ENCODE assay signal across 8 mouse cellular contexts in genomic region chr19:24308305-24308705, GRCm38 (mm10). TPM values are rescaled to one million over a fixed set of nuclear protein-coding genes. Genes with fewer than 3 reads are reported as not detected.
A peak's percentile ranks its signal among the peaks of the same experiment; 100 is the strongest.
DNase-seq lines count a peak whose midpoint lies in the region; ATAC-seq lines count a peak whose summit lies in the region.

No protein-coding gene starts in this region.

- H3K9ac ChIP-seq in hindbrain, embryonic 11.5 days (ENCODE audit: low read depth, low read length) = peak overlapping the region; percentile 34
- H3K9ac ChIP-seq in midbrain, embryonic 14.5 days (replicated peaks; ENCODE audit: low read length) = 0 out of 2 replicates have a peak overlapping the region, but pooled peaks have one; percentile 10

- DNase-seq in layer of hippocampus, adult 18-20 months (ENCODE audit: low spot score in 2 of 2) = peak; percentile 46 to 69
- DNase-seq in layer of hippocampus, adult 9-10 months (ENCODE audit: low spot score) = no peak
- DNase-seq in hindbrain, embryonic 11.5 days (ENCODE audit: low spot score) = peak; percentile 45
- peak; percentile 17 for DNase-seq in left cerebral cortex, adult 11 months (ENCODE audit: low spot score)
- peak; percentile 46 for DNase-seq in midbrain, embryonic 14.5 days
- no peak for DNase-seq in testis, postnatal 14 days (ENCODE audit: low spot score)
- DNase-seq in thymus, postnatal 0 days (ENCODE audit: low spot score) = no peak

- no peaks in the 10 kb centered on the region for H3K9me3 ChIP-seq in hindbrain, embryonic 11.5 days (ENCODE audit: control insufficient read depth, low read length)
- no peaks in the 10 kb centered on the region for H3K9me3 ChIP-seq in midbrain, embryonic 14.5 days (ENCODE audit: control insufficient read depth, low read length)

- H3K27ac ChIP-seq in hindbrain, embryonic 11.5 days (ENCODE audit: low read depth, low read length) = peak overlapping the region; percentile 60
- peak overlapping the region; percentile 37; the same call in 1 of the 2 replicates for H3K27ac ChIP-seq in midbrain, embryonic 14.5 days (replicated peaks; ENCODE audit: low read depth, low read length)

- 3% methylated on average over 5 of the region's 5 CpGs for WGBS in hindbrain, embryonic 11.5 days
- 9% methylated on average over 5 of the region's 5 CpGs for WGBS in midbrain, embryonic 14.5 days

- H3K4me2 ChIP-seq in hindbrain, embryonic 11.5 days (replicated peaks; ENCODE audit: low read depth, low read length) = no peak overlapping the region
- no peak overlapping the region for H3K4me2 ChIP-seq in midbrain, embryonic 14.5 days (ENCODE audit: low read length)

- peak; percentile 95 for ATAC-seq in frontal cortex, adult (ENCODE audit: low TSS enrichment)
- peak; percentile 38; the same call in 1 of the 2 replicates for ATAC-seq in hindbrain, embryonic 11.5 days (ENCODE audit: low FRiP score)
- no peak for ATAC-seq in midbrain, embryonic 14.5 days (ENCODE audit: low FRiP score, low TSS enrichment)

- peaks cover 8% of the 10 kb centered on the region; the same call in 1 of the 2 replicates for H3K4me1 ChIP-seq in hindbrain, embryonic 11.5 days (replicated peaks; ENCODE audit: control insufficient read depth, insufficient read depth, low read length)
- H3K4me1 ChIP-seq in midbrain, embryonic 14.5 days (ENCODE audit: control insufficient read depth, insufficient read depth, low read length) = peaks cover 15% of the 10 kb centered on the region

- no peak overlapping the region for H3K4me3 ChIP-seq in hindbrain, embryonic 11.5 days (ENCODE audit: low read depth, low read length)
- no peak overlapping the region for H3K4me3 ChIP-seq in midbrain, embryonic 14.5 days (replicated peaks; ENCODE audit: low read depth, low read length)

- no peaks in the 10 kb centered on the region for H3K27me3 ChIP-seq in hindbrain, embryonic 11.5 days (ENCODE audit: control insufficient read depth, insufficient read depth, low read length)
- no peaks in the 10 kb centered on the region for H3K27me3 ChIP-seq in midbrain, embryonic 14.5 days (ENCODE audit: control insufficient read depth, insufficient read depth, low read length)

- H3K36me3 ChIP-seq in hindbrain, embryonic 11.5 days (ENCODE audit: control insufficient read depth, insufficient read depth, low read length) = no peaks in the 10 kb centered on the region
- no peaks in the 10 kb centered on the region for H3K36me3 ChIP-seq in midbrain, embryonic 14.5 days (ENCODE audit: control insufficient read depth, insufficient read depth, low read length)

RNA-seq across cellular contexts. Expression of gene Fxn, which starts 27.9 kb away (rescaled TPM):
- total RNA-seq in layer of hippocampus, adult 18-20 months (2021) = 1 to 10 TPM; 6.9 to 9.5 TPM
- 49.0 and 49.3 TPM in 2 replicates for polyA plus RNA-seq in hindbrain, embryonic 11.5 days (2014; fragmentation: Nextera tagmentation; extraction: Ambion mirVana)
- polyA plus RNA-seq in midbrain, embryonic 14.5 days (2014; fragmentation: Nextera tagmentation; extraction: Ambion mirVana) = 37.0 and 37.9 TPM in 2 replicates
- polyA plus RNA-seq in thymus, postnatal 0 days (2015; fragmentation: Nextera tagmentation; extraction: Ambion mirVana) = 72.7 and 74.5 TPM in 2 replicates

Comparison
In these comparisons a context has a peak if more than half of its experiments do, and no peak if none do; other contexts are left out.
1. DNase-seq: peak in layer of hippocampus, adult 18-20 months (2 of 2), hindbrain, embryonic 11.5 days (single experiment), left cerebral cortex, adult 11 months (single experiment) and midbrain, embryonic 14.5 days (single experiment); none in layer of hippocampus, adult 9-10 months (single experiment), testis, postnatal 14 days (single experiment) and thymus, postnatal 0 days (single experiment).